Mouse (Mus musculus): ENCODE data around the gene Cltc. TPM values are rescaled to one million over a fixed set of nuclear protein-coding genes. Genes with fewer than 3 reads are reported as not detected.

Cltc gene
- total and polyA plus RNA-seq, 2 experiments from 2014 or later = 136 to 389 TPM

DNA sequence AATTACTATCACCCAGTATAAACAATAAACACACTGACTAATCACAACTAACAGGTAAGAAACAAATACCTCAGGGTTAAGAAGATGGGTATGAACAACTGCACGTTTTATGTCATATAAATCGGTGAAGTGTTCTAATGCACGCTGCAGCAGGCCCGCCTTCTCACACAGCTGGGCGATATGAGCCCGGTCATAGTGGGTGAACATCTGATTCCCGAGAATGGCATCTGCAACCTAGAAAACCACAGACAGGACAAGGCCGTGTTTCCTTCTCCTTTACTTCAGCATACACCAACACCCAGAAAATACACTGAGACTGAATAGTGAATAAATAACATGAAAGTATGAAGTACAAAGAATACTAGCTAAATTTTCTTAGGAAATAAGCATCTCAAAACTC, 38.0 kb downstream of the Cltc start:
- WGBS = 88% methylated on average over 8 of the region's 8 CpGs

DNA sequence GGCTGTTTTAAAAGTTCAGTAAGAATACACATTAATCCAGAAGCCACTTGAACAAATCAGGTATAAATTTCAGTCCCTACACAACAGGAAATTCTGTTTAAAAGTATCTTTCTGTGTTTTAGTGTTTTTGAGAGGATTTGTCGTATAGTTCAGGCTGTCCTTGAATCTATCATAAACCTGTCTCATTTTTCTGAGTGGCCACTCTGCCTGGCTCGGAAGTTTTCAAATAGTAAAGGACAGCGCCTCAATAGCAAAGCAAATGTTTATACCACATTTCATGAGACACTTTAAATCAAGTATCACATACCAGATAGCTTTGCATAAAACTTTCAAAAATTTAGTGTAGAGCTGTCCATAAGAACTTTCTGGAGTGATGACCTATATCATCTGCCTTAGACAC, 39.0 kb downstream of the Cltc start:
- WGBS = 95% methylated on average over 3 of the region's 3 CpGs
- Histone ChIP-seq H3K4me1 (ENCODE audit: insufficient read depth, low read length) (no peaks in the 10 kb centered on the region), H3K36me3 (ENCODE audit: insufficient read depth, low read length) (peaks cover 43% of the 10 kb centered on the region), H3K9me3 (ENCODE audit: low read length) (no peaks in the 10 kb centered on the region), H3K27ac (no peak overlapping the region), H3K9ac (replicated peaks; ENCODE audit: low read length) (no peak overlapping the region), H3K27me3 (ENCODE audit: insufficient read depth, low read length) (no peaks in the 10 kb centered on the region), H3K4me3 (ENCODE audit: low read length) (no peak overlapping the region), H3K4me2 (ENCODE audit: low read depth, low read length) (no peak overlapping the region)
- DNase-seq (ENCODE audit: low spot score) (no peak), ATAC-seq (no peak)
- TF ChIP-seq CTCF (IDR thresholded peaks at IDR 0.05; ENCODE audit: low read depth) = no peak

More for the DNA sequence above, 38.0 kb downstream of the Cltc start:
- Histone ChIP-seq H3K36me3 (ENCODE audit: insufficient read depth, low read length) (peaks cover 49% of the 10 kb centered on the region), H3K9ac (replicated peaks; ENCODE audit: low read length) (no peak overlapping the region), H3K27ac (no peak overlapping the region), H3K27me3 (ENCODE audit: insufficient read depth, low read length) (no peaks in the 10 kb centered on the region), H3K4me3 (ENCODE audit: low read length) (no peak overlapping the region), H3K4me2 (ENCODE audit: low read depth, low read length) (no peak overlapping the region), H3K9me3 (ENCODE audit: low read length) (no peaks in the 10 kb centered on the region), H3K4me1 (ENCODE audit: insufficient read depth, low read length) (no peaks in the 10 kb centered on the region)
- DNase-seq (ENCODE audit: low spot score) (no peak), ATAC-seq (no peak)
- TF ChIP-seq CTCF (IDR thresholded peaks at IDR 0.05; ENCODE audit: low read depth) = no peak

DNA sequence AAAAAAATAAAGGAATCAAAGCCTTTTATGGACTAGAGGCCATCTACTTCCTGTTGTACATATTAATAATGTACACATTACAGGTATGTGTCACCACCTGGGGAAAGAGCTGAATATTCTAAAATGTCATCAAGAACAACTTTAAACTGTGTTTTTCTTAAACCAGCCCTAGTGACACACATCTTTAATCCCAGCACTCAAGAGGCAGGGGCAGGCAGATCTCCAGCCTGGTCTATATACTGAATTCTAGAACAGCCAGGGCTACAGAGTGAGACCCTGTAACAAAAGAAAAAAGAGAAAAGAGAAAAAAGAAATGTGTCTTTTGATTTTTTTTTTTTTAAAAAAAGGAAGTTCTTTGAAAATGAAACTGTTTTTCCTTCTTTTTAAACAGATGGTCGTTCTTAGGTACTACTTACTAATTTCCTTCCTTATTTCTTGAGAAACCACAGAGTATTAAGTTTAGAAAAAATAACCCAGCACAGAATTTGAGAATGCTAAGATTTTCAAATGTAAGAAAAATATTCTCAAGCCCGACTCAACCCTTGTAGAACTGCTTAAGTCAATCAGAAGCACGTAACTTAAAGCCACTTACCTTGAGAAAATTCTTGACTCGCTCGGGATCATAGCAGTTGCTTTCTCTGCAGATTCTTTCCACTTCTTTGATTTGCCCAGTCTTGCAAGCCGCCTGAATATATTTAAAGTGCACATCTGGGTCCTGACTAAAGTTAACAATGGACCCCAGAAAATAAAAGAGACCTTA, 39.9 kb downstream of the Cltc start:
- Histone ChIP-seq H3K4me3 (ENCODE audit: low read length) (no peak overlapping the region), H3K27ac (no peak overlapping the region), H3K9me3 (ENCODE audit: low read length) (no peaks in the 10 kb centered on the region), H3K36me3 (ENCODE audit: insufficient read depth, low read length) (peaks cover 41% of the 10 kb centered on the region), H3K9ac (replicated peaks; ENCODE audit: low read length) (no peak overlapping the region), H3K27me3 (ENCODE audit: insufficient read depth, low read length) (no peaks in the 10 kb centered on the region), H3K4me1 (ENCODE audit: insufficient read depth, low read length) (no peaks in the 10 kb centered on the region), H3K4me2 (ENCODE audit: low read depth, low read length) (no peak overlapping the region)
- DNase-seq (ENCODE audit: low spot score) = no peak
- no peak for TF ChIP-seq CTCF (IDR thresholded peaks at IDR 0.05; ENCODE audit: low read depth)
- 85% methylated on average over 6 of the region's 6 CpGs for WGBS
- no peak for ATAC-seq

GRCm38 (mm10) chr11:86714606-86715005, 42.8 kb downstream of the Cltc start:
- TF ChIP-seq CTCF (IDR thresholded peaks at IDR 0.05; ENCODE audit: low read depth) = no peak
- peaks cover 44% of the 10 kb centered on the region for H3K36me3 ChIP-seq (ENCODE audit: insufficient read depth, low read length)
- no peaks in the 10 kb centered on the region for H3K27me3 ChIP-seq (ENCODE audit: insufficient read depth, low read length)
- H3K9ac ChIP-seq (replicated peaks; ENCODE audit: low read length) = no peak overlapping the region
- H3K4me1 ChIP-seq (ENCODE audit: insufficient read depth, low read length) = no peaks in the 10 kb centered on the region
- DNase-seq (ENCODE audit: low spot score) = no peak
- no peaks in the 10 kb centered on the region for H3K9me3 ChIP-seq (ENCODE audit: low read length)
- no peak overlapping the region for H3K4me2 ChIP-seq (ENCODE audit: low read depth, low read length)
- H3K4me3 ChIP-seq (ENCODE audit: low read length) = no peak overlapping the region
- no peak for ATAC-seq
- H3K27ac ChIP-seq = no peak overlapping the region

DNA sequence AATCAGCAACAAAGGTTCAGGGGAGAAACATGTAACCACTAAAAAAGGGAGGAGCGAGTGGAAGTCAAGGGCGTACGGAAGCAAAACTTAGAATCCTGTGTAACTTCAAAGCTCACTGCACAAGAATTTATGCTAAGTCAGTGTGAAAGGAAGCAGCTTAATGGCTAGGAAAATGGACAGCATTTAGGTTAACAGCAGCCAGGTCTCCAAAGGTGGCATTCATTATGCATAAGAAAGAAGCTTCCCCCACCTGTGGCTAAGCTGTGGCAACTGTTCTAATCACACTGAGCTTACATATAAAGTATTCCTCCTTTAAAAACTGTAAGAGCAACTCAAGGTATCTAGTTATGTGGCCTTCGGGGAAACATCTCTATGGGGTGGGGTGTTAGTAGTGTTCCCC, 56.2 kb downstream of the Cltc start:
- no peak for TF ChIP-seq CTCF (IDR thresholded peaks at IDR 0.05; ENCODE audit: low read depth)
- Histone ChIP-seq H3K4me2 (ENCODE audit: low read depth, low read length) (no peak overlapping the region), H3K36me3 (ENCODE audit: insufficient read depth, low read length) (peaks cover 74% of the 10 kb centered on the region), H3K27ac (no peak overlapping the region), H3K27me3 (ENCODE audit: insufficient read depth, low read length) (no peaks in the 10 kb centered on the region), H3K4me1 (ENCODE audit: insufficient read depth, low read length) (no peaks in the 10 kb centered on the region), H3K9me3 (ENCODE audit: low read length) (no peaks in the 10 kb centered on the region), H3K9ac (replicated peaks; ENCODE audit: low read length) (no peak overlapping the region), H3K4me3 (ENCODE audit: low read length) (no peak overlapping the region)
- no peak for DNase-seq (ENCODE audit: low spot score)
- WGBS = 95% methylated on average over 4 of the region's 4 CpGs
- no peak for ATAC-seq

GRCm38 (mm10) chr11:86695461-86695860, 61.9 kb downstream of the Cltc start:
- no peak overlapping the region for H3K27ac ChIP-seq
- H3K4me1 ChIP-seq (ENCODE audit: insufficient read depth, low read length) = no peaks in the 10 kb centered on the region
- H3K9ac ChIP-seq (replicated peaks; ENCODE audit: low read length) = no peak overlapping the region
- 70% methylated on average over 4 of the region's 4 CpGs for WGBS
- no peak for ATAC-seq
- no peaks in the 10 kb centered on the region for H3K27me3 ChIP-seq (ENCODE audit: insufficient read depth, low read length)
- no peak for DNase-seq (ENCODE audit: low spot score)
- no peak overlapping the region for H3K4me2 ChIP-seq (ENCODE audit: low read depth, low read length)
- H3K4me3 ChIP-seq (ENCODE audit: low read length) = no peak overlapping the region
- H3K36me3 ChIP-seq (ENCODE audit: insufficient read depth, low read length) = peaks cover 46% of the 10 kb centered on the region
- TF ChIP-seq CTCF (IDR thresholded peaks at IDR 0.05; ENCODE audit: low read depth) = no peak
- H3K9me3 ChIP-seq (ENCODE audit: low read length) = no peaks in the 10 kb centered on the region

DNA sequence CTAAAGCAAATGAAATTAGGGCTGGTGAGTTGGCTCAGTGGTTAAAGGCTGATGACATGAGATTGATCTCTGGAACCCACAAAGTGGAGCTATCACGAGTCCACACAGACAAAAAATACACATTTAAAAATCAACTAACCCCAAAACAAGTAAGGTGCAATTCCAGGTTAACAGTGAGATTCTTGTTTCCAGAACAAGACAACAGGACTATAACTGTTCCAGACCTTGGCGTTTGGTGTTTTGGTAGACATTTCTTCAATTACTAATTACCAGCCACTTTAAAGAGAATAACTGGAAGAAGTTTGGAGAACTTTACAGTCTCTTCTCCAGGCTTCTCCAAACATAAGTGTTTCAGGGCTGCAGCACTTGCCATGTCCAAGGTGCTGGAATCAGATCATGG, 64.8 kb downstream of the Cltc start:
- H3K4me2 ChIP-seq (ENCODE audit: low read depth, low read length) = no peak overlapping the region
- no peak overlapping the region for H3K9ac ChIP-seq (replicated peaks; ENCODE audit: low read length)
- H3K27ac ChIP-seq = no peak overlapping the region
- H3K9me3 ChIP-seq (ENCODE audit: low read length) = no peaks in the 10 kb centered on the region
- H3K4me3 ChIP-seq (ENCODE audit: low read length) = no peak overlapping the region
- H3K27me3 ChIP-seq (ENCODE audit: insufficient read depth, low read length) = no peaks in the 10 kb centered on the region
- WGBS = 89% methylated on average over 2 of the region's 2 CpGs
- no peaks in the 10 kb centered on the region for H3K4me1 ChIP-seq (ENCODE audit: insufficient read depth, low read length)
- no peak for ATAC-seq
- peaks cover 42% of the 10 kb centered on the region for H3K36me3 ChIP-seq (ENCODE audit: insufficient read depth, low read length)
- DNase-seq (ENCODE audit: low spot score) = no peak
- no peak for TF ChIP-seq CTCF (IDR thresholded peaks at IDR 0.05; ENCODE audit: low read depth)

Data from hindbrain, postnatal 0 days (tissue).